Mouse (Mus musculus) 416B (cell line): ENCODE results near the gene Zdhhc7.

Experiments used
- DNase-seq: peaks from one replicate; pipeline ENCODE4 v3.0.0; 2011; ENCODE audit warnings: low read depth

Gene Zdhhc7

DNA sequence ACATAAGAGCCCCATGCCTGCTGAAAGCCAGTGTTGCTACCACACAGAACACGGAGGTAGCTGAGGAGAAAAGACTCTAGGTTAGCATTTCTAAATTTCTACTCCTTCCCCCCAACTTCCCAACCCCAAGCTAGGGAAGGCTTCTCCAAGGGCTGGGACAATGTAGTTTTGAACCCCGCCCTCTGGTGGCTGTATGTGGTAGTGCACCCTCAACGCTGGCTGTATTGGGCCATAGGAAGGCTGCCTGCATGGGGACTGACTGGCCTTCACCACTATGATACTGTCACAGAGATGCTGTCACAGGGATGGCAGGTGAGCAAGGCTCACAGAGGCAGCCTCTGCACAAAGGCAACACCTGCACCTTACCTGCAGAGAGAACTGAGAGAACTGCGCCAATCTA lies 29.6 kb downstream of the Zdhhc7 start:
- DNase-seq = peak; percentile 66

DNA sequence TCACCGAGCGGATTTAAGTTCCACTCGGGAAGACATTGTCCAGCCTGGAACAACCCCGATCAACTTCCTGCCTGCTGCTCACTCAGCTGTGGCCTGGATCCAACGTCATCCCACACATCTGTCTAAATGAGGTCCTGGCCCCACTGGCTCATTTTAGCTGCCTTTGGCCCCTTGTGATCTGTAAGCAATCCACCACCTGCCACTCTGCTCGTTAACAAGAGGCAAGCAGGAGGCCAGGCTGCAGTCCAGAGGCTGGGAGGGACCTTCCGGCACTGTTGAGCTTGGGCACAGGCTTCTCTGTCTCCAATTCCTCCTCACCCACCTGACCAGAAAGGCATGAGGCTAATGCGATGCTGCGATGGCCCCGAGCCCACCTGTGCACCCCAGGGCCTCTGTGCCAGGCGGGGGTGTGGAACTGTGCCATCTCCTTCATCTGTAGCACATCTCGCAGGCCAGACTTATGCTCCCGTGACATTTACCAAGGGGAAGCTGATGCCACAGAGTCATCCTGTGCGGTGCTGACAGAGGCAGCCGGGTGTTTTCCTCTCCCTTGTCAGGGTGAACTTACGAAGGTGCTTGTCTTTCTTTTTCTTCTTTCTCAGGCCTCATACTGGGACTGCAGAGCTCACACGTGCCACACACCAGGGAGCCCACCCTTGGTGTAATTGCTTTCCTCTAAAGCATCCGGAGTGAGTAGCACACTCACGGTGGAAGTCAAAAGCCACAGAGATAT lies 33.2 kb downstream of the Zdhhc7 start:
- DNase-seq = no peak

DNA sequence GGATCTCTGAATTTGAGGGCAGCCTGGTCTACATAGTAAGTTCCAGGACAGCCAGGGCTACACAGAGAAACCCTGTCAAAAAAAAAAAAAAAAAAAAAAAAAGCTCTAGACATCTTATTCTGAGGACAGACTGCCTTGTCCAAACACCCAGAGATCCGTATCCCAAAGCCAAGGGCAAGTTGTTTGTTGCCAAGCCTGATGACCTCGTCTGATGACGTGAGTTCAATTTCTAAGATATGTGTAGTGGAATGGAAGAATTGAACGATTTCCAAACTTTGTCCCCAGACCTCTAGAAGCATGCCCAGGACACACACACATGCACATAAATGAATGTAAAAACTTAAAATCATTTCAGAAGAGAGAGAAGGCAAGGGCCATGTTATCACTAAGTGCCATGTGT lies 35.1 kb downstream of the Zdhhc7 start:
- no peak for DNase-seq

DNA sequence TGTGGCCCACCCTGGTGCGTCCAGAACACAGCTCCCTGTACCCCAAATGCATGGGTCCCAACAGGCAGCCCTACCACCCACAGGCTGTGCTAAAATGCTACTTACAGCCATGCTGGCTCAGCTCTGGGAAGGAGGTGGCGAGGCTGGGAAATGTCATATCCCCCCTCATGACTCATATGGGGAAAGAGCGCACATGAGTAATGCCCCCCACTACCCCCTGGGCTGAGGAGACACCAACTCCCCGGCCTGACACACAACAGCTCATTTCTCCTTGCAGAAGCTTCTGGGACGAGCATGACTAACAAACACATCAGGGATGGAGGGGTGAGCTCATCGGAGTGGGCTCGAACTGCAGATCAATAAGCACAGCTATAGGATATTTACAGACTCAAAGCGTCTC lies 35.7 kb downstream of the Zdhhc7 start:
- no peak for DNase-seq

DNA sequence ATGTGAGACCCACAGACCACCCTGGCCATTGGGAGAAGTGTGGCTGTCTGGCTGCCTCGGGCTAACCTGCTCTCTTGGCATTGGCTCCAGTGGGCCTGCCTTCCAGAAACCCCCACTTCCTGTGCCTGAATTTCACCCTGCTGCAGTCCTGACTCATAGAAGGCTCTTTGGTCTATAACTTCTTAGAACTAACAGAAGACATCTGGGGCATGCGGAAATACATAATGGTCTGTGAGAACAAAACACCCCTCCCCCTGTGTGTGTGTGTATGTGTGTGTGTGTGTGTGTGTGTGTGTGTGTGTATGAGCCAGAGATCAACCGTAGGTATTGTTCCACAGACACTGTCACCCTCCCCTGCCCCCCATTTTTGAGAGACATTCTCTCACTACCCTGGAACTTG lies 38.0 kb downstream of the Zdhhc7 start:
- DNase-seq = no peak

DNA sequence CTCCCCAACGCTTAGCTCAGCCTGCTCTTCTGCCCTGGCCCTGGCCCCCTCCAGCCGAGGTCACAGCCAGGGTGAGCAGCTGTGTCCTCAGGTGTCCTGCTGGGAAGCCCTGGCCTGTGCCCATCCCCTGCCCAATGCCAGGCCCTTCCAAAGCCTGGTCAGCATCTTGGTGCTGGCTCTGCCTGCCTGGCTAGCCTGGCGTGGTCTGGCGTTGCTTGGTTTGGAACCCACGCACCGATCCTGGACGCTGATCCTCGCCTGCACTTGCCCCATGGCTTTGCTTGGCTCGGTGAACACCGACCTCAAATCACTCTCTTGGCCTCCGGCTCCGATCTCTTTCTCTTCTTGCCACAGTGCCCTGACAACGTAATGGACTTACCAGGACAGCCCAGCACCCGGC lies 38.5 kb downstream of the Zdhhc7 start:
- DNase-seq = no peak

DNA sequence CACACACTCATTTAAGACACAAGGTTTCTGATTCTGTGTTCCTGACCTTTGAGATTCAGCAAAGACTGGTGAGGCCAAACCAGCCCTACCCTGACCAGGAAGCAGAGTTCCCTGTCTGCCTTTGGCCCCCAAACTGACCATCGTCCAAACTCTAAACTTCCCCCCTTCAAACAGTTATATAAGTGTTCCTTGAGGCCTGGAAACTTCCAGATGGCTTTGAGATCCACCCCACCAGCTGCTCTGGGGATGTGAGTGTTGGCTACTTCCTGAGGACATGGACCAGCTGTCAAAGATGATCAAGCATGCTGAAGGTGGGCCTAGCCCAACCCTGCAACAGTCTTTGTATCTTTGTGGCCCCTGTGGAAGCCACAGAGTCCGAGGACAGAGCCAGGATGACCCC lies 44.2 kb downstream of the Zdhhc7 start:
- no peak for DNase-seq

DNA sequence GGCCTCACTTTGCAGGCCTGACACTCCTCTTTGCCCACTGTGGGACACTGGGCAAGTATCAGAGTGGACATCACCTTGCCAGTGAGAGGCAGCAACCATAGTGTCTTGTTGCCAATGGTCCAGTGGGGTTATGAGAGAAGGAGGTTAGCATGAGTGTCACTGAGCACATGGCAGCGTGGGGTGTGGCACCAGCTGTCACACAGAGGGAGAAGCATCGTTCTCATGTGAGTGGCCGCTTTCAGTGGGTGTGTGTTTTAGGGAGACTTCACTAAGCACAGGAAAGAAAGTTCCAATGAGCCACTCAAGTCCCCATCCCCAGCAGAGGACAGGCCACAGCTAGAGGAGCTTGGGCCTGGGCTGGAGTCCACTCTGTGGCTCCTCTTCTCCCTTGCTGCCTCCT lies 46.4 kb downstream of the Zdhhc7 start:
- DNase-seq = no peak

DNA sequence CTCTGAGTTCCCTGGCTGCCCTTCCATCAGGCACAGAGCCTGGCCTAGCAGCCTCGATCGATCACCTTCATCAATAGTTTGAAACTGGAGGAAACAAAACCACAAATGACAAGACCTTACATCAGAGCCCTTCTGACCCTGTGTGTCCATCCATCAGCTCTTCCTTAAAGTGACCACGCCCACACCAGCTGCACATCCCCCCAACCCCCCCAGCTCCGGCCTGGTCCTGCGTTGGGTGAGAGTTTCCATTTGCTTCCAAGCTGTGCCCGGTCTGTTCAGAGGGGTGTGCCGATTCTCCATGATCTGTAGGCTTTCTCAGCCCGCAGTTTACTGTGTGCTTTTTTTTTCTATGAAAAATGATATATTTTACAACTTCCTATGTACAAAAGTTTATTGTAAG lies 49.0 kb downstream of the Zdhhc7 start:
- DNase-seq = no peak

DNA sequence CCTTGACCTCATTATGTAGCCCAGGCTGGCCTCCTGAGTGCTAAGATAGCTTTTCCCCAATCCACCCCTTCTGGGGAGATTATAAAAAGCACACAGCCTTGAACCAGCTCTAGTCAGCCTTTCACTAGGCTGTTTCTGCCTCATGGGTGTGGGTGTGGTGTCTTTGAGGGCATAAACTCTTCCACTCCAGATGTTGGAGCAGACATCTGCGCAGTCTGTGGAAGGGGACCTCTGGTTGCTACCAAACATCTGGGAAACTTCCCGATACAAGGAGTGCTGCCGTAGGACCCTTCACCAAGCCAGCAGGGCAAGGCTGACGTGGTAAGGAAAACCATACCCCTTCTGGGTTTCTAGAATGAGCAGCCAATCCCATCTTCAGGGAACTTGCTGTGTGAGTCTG lies 49.4 kb downstream of the Zdhhc7 start:
- no peak for DNase-seq

DNA sequence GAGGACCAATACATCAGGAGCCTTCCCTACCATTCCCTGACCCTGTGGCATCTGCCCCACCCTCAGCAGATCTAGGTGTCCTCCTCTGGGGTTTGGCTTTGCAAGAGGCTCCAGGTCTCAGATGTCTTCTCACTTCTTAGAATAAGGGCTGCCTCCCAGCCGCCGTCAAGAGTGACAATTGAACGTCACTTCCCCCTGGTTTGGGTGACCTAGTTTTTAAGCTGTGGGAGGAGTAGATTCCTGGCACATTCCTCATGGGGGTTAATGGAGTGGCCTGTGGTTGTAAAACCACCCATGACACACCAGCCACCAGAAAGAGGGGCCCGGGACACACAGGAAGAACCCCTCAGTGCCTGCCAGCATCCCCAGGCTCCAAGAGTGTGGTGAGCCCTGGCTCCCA lies 50.3 kb downstream of the Zdhhc7 start:
- no peak for DNase-seq

DNA sequence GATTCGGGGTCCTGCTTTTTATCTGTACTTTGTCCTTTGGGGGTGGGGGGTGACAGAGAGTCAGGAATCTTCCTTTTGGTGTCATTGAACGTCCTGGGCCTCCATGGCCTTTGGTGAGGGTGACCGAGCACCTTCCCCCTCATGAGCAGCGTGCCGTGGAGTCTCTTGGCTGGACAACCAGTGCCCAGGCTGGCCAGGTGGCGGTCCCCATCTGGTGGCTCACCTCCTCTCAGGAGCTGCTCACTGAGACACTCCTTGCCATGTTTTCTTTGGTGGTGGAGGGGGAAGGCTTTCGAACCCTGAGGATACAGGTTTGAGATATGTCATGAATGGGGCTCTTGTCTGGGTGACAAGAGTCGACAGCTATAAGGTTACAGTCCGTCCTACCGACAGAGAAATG lies 50.9 kb downstream of the Zdhhc7 start:
- DNase-seq = no peak

DNA sequence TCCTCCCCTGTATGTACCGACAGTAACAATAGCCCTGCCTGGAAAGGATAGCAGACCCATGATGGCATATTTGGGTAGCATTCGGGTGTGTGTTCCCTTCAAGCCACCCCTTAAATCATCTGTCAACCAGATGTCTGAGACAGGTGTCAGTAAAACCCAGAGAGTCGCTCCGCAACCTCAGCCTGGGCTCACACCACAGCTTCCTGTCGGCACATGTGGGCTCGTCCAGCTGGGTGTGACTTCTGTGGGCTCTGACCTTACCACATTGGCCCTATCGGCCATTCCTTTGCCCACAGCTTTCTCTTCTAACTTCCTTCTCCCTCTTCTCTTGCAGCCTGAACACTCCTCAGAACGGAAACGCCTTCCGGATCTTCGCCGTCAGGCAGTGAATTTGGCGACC lies 51.3 kb downstream of the Zdhhc7 start:
- peak; percentile 89 for DNase-seq

DNA sequence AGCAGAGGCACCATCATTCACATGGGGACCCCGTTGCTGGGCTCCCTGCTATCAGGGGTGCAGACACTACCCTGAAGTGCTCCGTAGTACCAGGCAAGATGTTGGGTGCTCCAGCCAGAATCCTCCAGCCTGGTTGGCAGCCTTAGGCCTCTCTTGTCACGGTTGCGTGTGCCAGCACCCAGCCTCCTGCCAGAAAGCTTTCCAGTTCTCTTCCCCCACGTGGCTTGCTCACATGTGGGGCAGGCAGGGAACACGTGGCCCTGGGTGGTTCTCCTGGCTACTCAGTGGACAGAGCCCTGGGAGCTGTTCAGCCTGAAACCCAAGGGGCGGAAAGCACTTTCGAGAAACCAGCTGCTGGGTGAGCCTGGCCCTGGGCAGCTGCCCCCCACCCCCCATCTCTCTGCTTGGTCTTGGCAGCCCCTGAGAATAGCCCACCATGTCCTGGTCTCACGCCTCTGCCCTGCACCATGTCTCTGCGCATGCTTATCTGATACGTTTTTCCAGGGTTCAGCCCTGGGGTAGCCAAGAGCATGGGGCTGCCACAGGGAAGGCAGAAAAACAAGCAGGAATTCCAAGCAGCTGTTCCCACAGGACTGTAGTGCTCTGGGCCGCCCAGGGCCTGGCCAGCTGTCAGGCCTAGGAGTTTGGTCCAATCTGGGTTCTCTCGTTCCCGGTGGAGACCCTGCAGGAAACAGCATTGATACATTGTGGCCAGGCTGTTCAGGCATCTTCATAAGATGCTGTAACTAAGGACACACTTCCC lies 54.8 kb downstream of the Zdhhc7 start:
- no peak for DNase-seq

DNA sequence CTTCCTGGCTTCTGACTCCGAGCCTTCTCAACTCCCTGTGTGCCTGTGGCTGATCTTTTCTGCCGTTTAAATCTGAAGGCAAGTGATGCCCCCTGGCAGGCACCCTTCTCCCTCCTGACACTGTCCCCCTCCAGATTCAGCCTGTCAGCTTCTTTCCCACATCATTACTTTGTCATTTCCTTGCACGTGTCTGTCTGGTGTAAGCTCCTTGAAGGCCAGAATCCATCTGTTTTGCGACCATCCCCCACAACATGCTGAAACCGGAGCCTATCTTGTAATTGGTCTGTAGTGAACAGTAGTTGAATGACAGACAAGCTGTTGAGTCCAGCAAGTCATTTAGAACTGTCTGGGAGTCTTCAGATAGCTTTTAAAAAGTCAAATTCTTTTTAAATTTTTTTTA lies 55.8 kb downstream of the Zdhhc7 start:
- DNase-seq = no peak

DNA sequence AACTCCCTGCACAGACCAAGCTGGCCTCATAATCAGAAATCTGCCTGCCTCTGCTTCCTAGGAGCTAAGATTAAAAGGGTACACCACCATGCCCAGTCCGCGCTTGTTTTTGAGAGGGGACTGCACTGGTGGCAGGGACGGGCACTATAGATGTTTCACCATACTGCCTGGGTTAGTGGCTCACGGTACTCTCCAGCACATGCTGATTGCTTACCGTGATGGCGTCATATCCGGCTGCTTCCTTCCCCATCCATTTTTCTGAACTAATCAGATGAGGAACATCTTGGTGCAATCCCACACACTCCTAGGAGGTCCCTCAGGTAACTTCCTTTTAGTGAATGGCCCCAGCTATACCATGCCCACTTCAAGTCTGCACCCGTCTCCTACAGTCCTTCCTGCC lies 56.4 kb downstream of the Zdhhc7 start:
- DNase-seq = peak; percentile 33

DNA sequence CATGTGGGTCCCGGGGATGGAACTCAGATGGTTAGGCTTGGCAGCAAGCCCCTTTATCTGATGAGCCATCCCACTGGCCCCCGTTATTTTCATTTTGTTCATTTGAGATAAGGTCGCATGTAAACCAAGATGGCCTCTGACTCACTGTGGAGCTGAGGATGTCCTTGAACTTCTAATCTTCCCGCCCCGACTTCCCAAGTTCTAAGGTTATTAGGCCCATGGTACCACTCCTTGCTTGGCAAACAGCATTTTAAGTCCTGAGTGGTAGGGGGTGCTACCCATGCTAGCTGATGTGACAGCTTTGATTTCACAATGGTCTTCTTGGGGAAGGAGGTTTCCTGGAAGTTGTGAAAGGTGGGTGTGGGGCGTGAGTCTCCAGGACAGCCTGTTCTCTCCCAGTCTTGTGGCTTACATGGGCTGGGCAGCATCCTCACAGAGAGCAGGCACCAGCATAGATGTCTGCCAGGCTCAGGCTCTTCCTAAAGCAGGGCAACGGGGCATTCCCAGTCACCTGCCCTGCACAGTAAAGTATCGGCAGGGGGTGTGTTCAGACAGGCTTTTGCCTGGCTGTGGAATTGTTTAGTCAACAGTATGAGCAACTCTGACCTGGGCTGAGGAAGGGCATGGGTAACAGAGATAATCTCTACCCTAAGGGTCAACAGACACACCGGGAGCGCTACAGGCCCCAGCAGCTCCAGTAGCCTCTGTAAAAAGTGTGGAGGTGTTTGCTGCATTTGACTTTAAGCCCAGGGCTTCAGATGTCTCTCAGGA lies 58.6 kb downstream of the Zdhhc7 start:
- DNase-seq = peak; percentile 40

DNA sequence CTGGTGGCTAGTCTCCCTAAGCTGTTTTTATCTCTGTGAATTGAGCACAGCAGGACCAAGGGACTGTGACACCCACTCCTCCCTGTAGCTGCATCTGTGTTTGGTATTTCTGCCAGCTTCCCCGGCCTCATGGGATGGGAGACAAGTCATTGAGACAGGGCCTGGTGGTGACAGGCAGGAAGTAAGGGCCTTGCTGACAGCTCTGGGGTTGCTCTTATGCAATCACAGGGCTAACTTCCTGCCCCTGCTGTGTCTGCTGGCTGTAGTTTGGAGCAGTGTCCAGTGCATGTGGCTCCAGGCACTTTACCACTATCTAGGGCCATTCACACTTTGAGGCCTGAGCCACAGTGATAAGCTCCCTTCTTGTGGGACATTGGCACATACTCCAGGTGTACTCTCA lies 60.4 kb downstream of the Zdhhc7 start:
- peak; percentile 93 for DNase-seq

DNA sequence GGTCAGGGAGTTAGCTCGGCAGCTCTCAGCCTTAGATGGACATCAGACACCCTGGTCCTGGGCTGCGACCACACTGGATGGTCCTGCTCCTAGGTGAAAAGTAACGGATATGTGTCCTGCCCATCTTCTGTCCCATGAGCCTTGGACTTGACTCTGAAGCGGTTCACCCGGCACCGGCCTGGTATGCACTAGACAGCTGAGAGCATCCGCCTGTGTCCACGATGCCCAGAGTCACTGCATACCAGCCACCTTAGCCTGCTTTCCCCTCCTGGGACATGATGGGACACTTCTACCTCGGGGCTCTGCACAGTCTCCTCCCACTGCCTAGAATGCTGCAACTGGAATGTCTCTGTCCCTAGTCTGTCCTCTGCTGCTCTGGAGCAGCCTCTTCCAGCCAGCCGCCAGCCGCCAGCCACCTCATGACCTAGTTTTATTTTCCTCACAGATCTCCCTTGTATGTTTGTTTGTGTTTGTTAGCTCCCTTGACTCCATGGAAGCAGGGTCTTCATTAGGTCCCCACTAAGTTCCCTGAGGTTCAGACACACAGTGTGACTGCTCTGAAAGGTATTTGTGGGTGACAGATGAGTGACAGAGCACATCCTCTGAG lies 61.9 kb downstream of the Zdhhc7 start:
- DNase-seq = no peak

DNA sequence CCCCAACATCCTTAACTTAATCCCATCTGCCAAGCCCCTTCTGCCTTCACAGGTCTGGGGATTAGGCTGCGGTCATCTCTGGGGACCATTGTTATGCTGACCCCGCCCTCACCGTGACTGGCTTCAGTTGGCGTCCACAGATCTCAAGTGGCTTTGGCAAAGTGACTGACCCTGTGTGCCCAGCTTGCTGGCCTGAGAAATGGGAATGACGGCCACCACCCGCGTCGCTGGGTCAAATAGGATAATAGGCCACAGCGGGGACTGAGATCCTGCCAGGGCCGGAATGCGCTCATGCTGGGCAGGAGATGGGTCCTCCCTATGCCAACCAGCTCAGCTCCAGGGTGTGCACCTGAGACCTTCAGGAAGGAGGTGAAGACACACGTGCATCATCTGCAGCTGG lies 62.5 kb downstream of the Zdhhc7 start:
- no peak for DNase-seq

DNA sequence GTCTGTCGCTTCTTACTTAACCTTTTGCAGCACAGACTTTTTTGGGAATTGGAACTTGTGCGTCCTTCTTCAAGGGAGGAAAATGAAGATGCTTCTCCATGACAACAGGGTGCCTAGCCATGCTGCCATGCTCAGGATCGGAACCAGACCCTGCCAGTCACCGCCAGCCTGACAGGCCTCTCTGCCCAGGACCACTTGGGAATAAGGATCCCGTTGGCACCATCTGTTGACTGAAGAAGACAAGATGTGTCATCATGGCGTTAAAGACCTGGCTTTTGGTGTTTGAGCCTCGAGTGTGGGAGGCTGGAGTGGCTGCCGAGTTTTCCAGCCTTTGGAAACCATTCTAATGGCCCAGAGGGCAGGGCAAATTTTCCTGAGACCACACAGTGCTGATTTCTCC lies 63.7 kb downstream of the Zdhhc7 start:
- no peak for DNase-seq

DNA sequence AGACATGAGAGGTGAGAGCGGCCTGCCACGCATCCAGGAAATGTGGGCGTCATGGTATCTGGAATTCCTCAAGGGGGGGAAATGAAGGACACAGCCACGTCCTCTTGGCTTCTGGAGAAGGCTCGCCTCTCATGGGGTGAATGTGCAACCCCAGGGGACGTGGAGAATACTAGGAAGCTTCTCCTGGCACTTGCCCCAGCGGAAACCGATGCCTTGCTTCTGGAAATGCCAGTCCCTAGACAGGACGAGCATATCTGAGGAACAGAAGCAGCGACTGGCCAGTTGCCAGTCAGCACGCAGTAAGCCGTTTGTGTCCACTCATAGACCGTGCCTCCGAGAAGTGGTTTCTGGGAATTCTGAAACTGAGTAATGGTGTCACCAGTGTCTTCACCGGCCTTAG lies 64.1 kb downstream of the Zdhhc7 start:
- DNase-seq = no peak

DNA sequence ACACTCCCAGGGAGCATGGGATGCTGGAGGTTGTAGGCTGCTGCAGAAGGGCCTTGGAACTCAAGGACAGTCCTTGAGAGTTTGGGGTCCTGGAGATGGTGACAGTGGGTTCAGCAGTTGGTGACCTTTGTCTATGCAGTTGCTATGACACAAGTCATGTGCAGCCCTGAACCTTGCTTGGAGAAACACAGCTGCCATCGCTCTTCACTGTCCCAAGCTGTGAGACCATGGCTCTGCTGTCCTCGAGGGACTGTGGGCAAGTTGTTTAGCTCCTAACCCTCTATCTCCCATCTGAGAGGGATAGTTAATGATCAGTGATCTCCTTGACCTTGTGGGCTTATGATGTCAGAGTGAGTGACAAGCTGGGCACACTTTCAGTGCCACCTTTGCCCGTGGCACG lies 64.7 kb downstream of the Zdhhc7 start:
- no peak for DNase-seq
